Mouse (Mus musculus) neural tube, embryonic 11.5 days (tissue): ENCODE results near the gene Nup35. TPM values are rescaled to one million over a fixed set of nuclear protein-coding genes. Genes with fewer than 3 reads are reported as not detected.

Experiments used
- ATAC-seq: fragments of 200-750 bp; cut with Nextera tagmentation; 2 replicates; pipeline ENCODE4 v1.8.0; 2017; ENCODE audit warnings: moderate number of reproducible peaks, mild to moderate bottlenecking, moderate TSS enrichment, moderate library complexity; ENCODE audit not compliant: insufficient read depth, low FRiP score, low TSS enrichment
- DNase-seq: peaks from one replicate; pipeline ENCODE4 v3.0.0-alpha.2; 2015; ENCODE audit warnings: low spot score
- H3K27ac ChIP-seq: fragments of 300-500 bp; sonication (generic); 2 replicates; pipeline ENCODE4 v1.5.1; 2014; ENCODE audit warnings: low read depth, mild to moderate bottlenecking, low read length
- H3K27me3 ChIP-seq: fragments of 300-500 bp; sonication (generic); 2 replicates; pipeline ENCODE4 v1.6.1; 2014; ENCODE audit warnings: mild to moderate bottlenecking, low read length, mixed read lengths; ENCODE audit not compliant: control insufficient read depth, insufficient read depth
- H3K36me3 ChIP-seq: fragments of 300-500 bp; sonication (generic); 2 replicates; pipeline ENCODE4 v1.6.1; 2014; ENCODE audit warnings: mild to moderate bottlenecking, low read length, moderate library complexity, mixed read lengths; ENCODE audit not compliant: control insufficient read depth, insufficient read depth
- H3K4me1 ChIP-seq: fragments of 300-500 bp; sonication (generic); 2 replicates; pipeline ENCODE4 v1.6.1; 2014; ENCODE audit warnings: low read length, mixed read lengths; ENCODE audit not compliant: control insufficient read depth, insufficient read depth
- H3K4me2 ChIP-seq: fragments of 300-500 bp; sonication (generic); 2 replicates; pipeline ENCODE4 v1.6.1; 2014; ENCODE audit warnings: low read depth, mild to moderate bottlenecking, moderate library complexity
- H3K4me3 ChIP-seq: fragments of 300-500 bp; sonication (generic); 2 replicates; pipeline ENCODE4 v1.5.1; 2014; ENCODE audit warnings: low read depth, low read length
- H3K9ac ChIP-seq: fragments of 300-500 bp; sonication (generic); 2 replicates; pipeline ENCODE4 v1.6.1; 2014; ENCODE audit warnings: mild to moderate bottlenecking, low read length
- H3K9me3 ChIP-seq: fragments of 300-500 bp; sonication (generic); 2 replicates; pipeline ENCODE4 v1.6.1; 2016; ENCODE audit warnings: low read length; ENCODE audit not compliant: control insufficient read depth
- WGBS: fragments of 180-500 bp; shearing (Covaris S2); extraction: QIAGEN DNeasy Blood & Tissue Kit; methylation state at CpG from one replicate; pipeline ENCODE4 v1.1.7; 2014; 5-methylcytosine and 5-hydroxymethylcytosine counted together
- polyA plus RNA-seq: library from polyadenylated mRNA; unstranded; fragments of >200 nt; fragmentation: Nextera tagmentation; extraction: Ambion mirVana; gene quantifications from 2 replicates; pipeline ENCODE4 v1.2.1, GENCODE M21; 2014

The Nup35 gene
- polyA plus RNA-seq, 1 experiment from 2014 or later: 67.9 TPM

GRCm38 (mm10) chr2:80594215-80594918 lies 22.7 kb upstream of the Nup35 start:
- Histone ChIP-seq H3K4me1 (no peaks in the 10 kb centered on the region), H3K9ac (no peak overlapping the region), H3K4me3 (no peak overlapping the region), H3K9me3 (no peaks in the 10 kb centered on the region), H3K4me2 (no peak overlapping the region), H3K27me3 (no peaks in the 10 kb centered on the region), H3K27ac (no peak overlapping the region), H3K36me3 (no peaks in the 10 kb centered on the region)
- 70% methylated on average over 4 of the region's 4 CpGs for WGBS
- no peak for DNase-seq
- ATAC-seq: no peak

- no peaks in the 10 kb centered on the region for H3K4me1 ChIP-seq
- H3K4me2 ChIP-seq: no peak overlapping the region
- H3K36me3 ChIP-seq: no peaks in the 10 kb centered on the region
- H3K27ac ChIP-seq: no peak overlapping the region
- no peaks in the 10 kb centered on the region for H3K27me3 ChIP-seq
- H3K9ac ChIP-seq: no peak overlapping the region
- DNase-seq (no peak), ATAC-seq (no peak)
- no peaks in the 10 kb centered on the region for H3K9me3 ChIP-seq
- H3K4me3 ChIP-seq: no peak overlapping the region
- 76% methylated on average over 5 of the region's 5 CpGs for WGBS
Measured at GRCm38 (mm10) chr2:80596960-80597359, 20.1 kb upstream of the Nup35 start.

GRCm38 (mm10) chr2:80599850-80600249 lies 17.2 kb upstream of the Nup35 start:
- Histone ChIP-seq H3K4me1 (no peaks in the 10 kb centered on the region), H3K9ac (no peak overlapping the region), H3K36me3 (no peaks in the 10 kb centered on the region), H3K4me2 (no peak overlapping the region), H3K4me3 (no peak overlapping the region), H3K27me3 (no peaks in the 10 kb centered on the region), H3K9me3 (no peaks in the 10 kb centered on the region), H3K27ac (no peak overlapping the region)
- ATAC-seq (no peak), DNase-seq (no peak)
- WGBS: 89% methylated on average over 3 of the region's 3 CpGs

- H3K4me3 ChIP-seq: no peak overlapping the region
- H3K9ac ChIP-seq: no peak overlapping the region
- no peak for ATAC-seq
- DNase-seq: no peak
- H3K4me1 ChIP-seq: no peaks in the 10 kb centered on the region
- no peaks in the 10 kb centered on the region for H3K36me3 ChIP-seq
- H3K27ac ChIP-seq: no peak overlapping the region
- H3K9me3 ChIP-seq: no peaks in the 10 kb centered on the region
- no peaks in the 10 kb centered on the region for H3K27me3 ChIP-seq
- H3K4me2 ChIP-seq: no peak overlapping the region
Measured at GRCm38 (mm10) chr2:80600611-80601010, 16.4 kb upstream of the Nup35 start.

GRCm38 (mm10) chr2:80602756-80603155 lies 14.3 kb upstream of the Nup35 start:
- no peaks in the 10 kb centered on the region for H3K4me1 ChIP-seq
- no peaks in the 10 kb centered on the region for H3K9me3 ChIP-seq
- ATAC-seq (no peak), DNase-seq (no peak)
- H3K27ac ChIP-seq: no peak overlapping the region
- no peak overlapping the region for H3K4me3 ChIP-seq
- H3K27me3 ChIP-seq: no peaks in the 10 kb centered on the region
- no peaks in the 10 kb centered on the region for H3K36me3 ChIP-seq
- no peak overlapping the region for H3K9ac ChIP-seq
- 90% methylated on average over 13 of the region's 13 CpGs for WGBS
- H3K4me2 ChIP-seq: no peak overlapping the region

- no peaks in the 10 kb centered on the region for H3K9me3 ChIP-seq
- H3K27me3 ChIP-seq: no peaks in the 10 kb centered on the region
- H3K4me2 ChIP-seq: no peak overlapping the region
- 91% methylated on average over 19 of the region's 19 CpGs for whole genome bisulfite sequencing
- ATAC-seq (no peak), DNase-seq (no peak)
- no peaks in the 10 kb centered on the region for H3K36me3 ChIP-seq
- no peaks in the 10 kb centered on the region for H3K4me1 ChIP-seq
- H3K9ac ChIP-seq: no peak overlapping the region
- no peak overlapping the region for H3K27ac ChIP-seq
- no peak overlapping the region for H3K4me3 ChIP-seq
Measured at GRCm38 (mm10) chr2:80603771-80604426, 13.1 kb upstream of the Nup35 start.

GRCm38 (mm10) chr2:80612286-80612685 lies 4.8 kb upstream of the Nup35 start:
- Histone ChIP-seq H3K9me3 (no peaks in the 10 kb centered on the region), H3K4me2 (no peak overlapping the region), H3K27ac (no peak overlapping the region), H3K4me3 (no peak overlapping the region), H3K27me3 (no peaks in the 10 kb centered on the region), H3K36me3 (no peaks in the 10 kb centered on the region), H3K9ac (no peak overlapping the region), H3K4me1 (no peaks in the 10 kb centered on the region)
- DNase-seq (no peak), ATAC-seq (no peak)
- 83% methylated on average over 1 of the region's 1 CpGs for WGBS

- ATAC-seq: no peak
- H3K36me3 ChIP-seq: no peaks in the 10 kb centered on the region
- no peak overlapping the region for H3K27ac ChIP-seq
- H3K4me2 ChIP-seq: no peak overlapping the region
- no peak overlapping the region for H3K9ac ChIP-seq
- peaks cover 4% of the 10 kb centered on the region; the same call in 1 of the 2 replicates for H3K4me1 ChIP-seq
- H3K9me3 ChIP-seq: no peaks in the 10 kb centered on the region
- WGBS: 76% methylated on average over 2 of the region's 2 CpGs
- H3K27me3 ChIP-seq: no peaks in the 10 kb centered on the region
- DNase-seq: no peak
- no peak overlapping the region for H3K4me3 ChIP-seq
Measured at GRCm38 (mm10) chr2:80612796-80613195, 4.2 kb upstream of the Nup35 start.

- peaks cover 4% of the 10 kb centered on the region; the same call in 1 of the 2 replicates for H3K4me1 ChIP-seq
- H3K9me3 ChIP-seq: no peaks in the 10 kb centered on the region
- ATAC-seq (no peak), DNase-seq (no peak)
- no peaks in the 10 kb centered on the region for H3K36me3 ChIP-seq
- H3K9ac ChIP-seq: no peak overlapping the region
- WGBS: 88% methylated on average over 3 of the region's 3 CpGs
- no peak overlapping the region for H3K27ac ChIP-seq
- no peaks in the 10 kb centered on the region for H3K27me3 ChIP-seq
- H3K4me3 ChIP-seq: no peak overlapping the region
- H3K4me2 ChIP-seq: no peak overlapping the region
Measured at GRCm38 (mm10) chr2:80618991-80619390, 2.0 kb downstream of the Nup35 start.
